Mouse (Mus musculus): ENCODE measurements around the gene Cdc42bpg.

Gene Cdc42bpg

GRCm38 (mm10) chr19:6352107-6352505 lies 45.9 kb downstream of the Cdc42bpg start:
- DNase-seq, result no peak

GRCm38 (mm10) chr19:6354030-6354429 lies 47.8 kb downstream of the Cdc42bpg start:
- peak in 1 of 2 experiments; percentile 33 for DNase-seq

- no peak for DNase-seq
These were observed 55.0 kb downstream of the Cdc42bpg start for GRCm38 (mm10) chr19:6361291-6361690.

GRCm38 (mm10) chr19:6363091-6363410 lies 56.8 kb downstream of the Cdc42bpg start:
- no peak for DNase-seq

- DNase-seq, result peak; percentile 99 to 100
These were observed 57.4 kb downstream of the Cdc42bpg start, which contains the start of gene Sf1 for GRCm38 (mm10) chr19:6363411-6364240. Gene Sf1 (plus strand): TSS chr19:6363690.

GRCm38 (mm10) chr19:6364317-6364725 lies 58.1 kb downstream of the Cdc42bpg start:
- DNase-seq, result peak; percentile 93 to 97

GRCm38 (mm10) chr19:6364842-6365241 lies 58.6 kb downstream of the Cdc42bpg start:
- no peak for DNase-seq

GRCm38 (mm10) chr19:6370175-6370574 lies 63.9 kb downstream of the Cdc42bpg start:
- no peak for DNase-seq

GRCm38 (mm10) chr19:6372433-6372832 lies 66.2 kb downstream of the Cdc42bpg start:
- no peak for DNase-seq

- peak; percentile 80 to 87 for DNase-seq
These were observed 67.5 kb downstream of the Cdc42bpg start for GRCm38 (mm10) chr19:6373539-6374400.

- no peak for DNase-seq
These were observed 68.3 kb downstream of the Cdc42bpg start for GRCm38 (mm10) chr19:6374571-6374970.

Measured in cerebellum, adult 18-20 months (tissue).